Mouse (Mus musculus) embryonic fibroblast, embryonic 13.5 days (primary cell): ENCODE data around the gene Elk4. TPM values are rescaled to one million over a fixed set of nuclear protein-coding genes. Genes with fewer than 3 reads are reported as not detected.
A peak's percentile ranks its signal among the peaks of the same experiment; 100 is the strongest.

ENCODE experiments used
- H3K27ac ChIP-seq: 2 replicates; pipeline ENCODE4 v1.5.1; 2012; ENCODE audit warnings: low read length, control low read depth, inconsistent platforms; ENCODE audit not compliant: insufficient read depth
- H3K4me1 ChIP-seq: 2 replicates; pipeline ENCODE4 v1.6.1; 2011; ENCODE audit warnings: low read length; ENCODE audit not compliant: control insufficient read depth, insufficient read depth
- H3K4me3 ChIP-seq: 2 replicates; pipeline ENCODE4 v1.5.1; 2011; ENCODE audit warnings: mild to moderate bottlenecking, control low read depth, low read length; ENCODE audit not compliant: insufficient read depth
- CTCF ChIP-seq: IDR thresholded peaks from 2 replicates; pipeline ENCODE4 v1.5.1; 2011; ENCODE audit warnings: mild to moderate bottlenecking, control low read depth, low read length, moderate library complexity, borderline replicate concordance; ENCODE audit not compliant: insufficient read depth
- POLR2A ChIP-seq: IDR thresholded peaks from 2 replicates; pipeline ENCODE4 v1.6.1; 2011; ENCODE audit warnings: low read depth, mild to moderate bottlenecking, control low read depth, low read length, moderate library complexity
- polyA plus RNA-seq: library from polyadenylated mRNA; stranded (reverse); fragments of >200 nt; gene quantifications from 2 replicates; pipeline ENCODE4 v1.2.4, GENCODE M21; 2011; ENCODE audit warnings: low read depth; ENCODE audit not compliant: missing spikeins, insufficient read length

The Elk4 gene
- polyA plus RNA-seq, 1 experiment = 109 TPM

GRCm38 (mm10) chr1:132011785-132012184, 4.4 kb downstream of the Elk4 start:
- no peak overlapping the region for H3K27ac ChIP-seq
- peaks cover 3% of the 10 kb centered on the region; the same call in 1 of the 2 replicates for H3K4me1 ChIP-seq
- H3K4me3 ChIP-seq = no peak overlapping the region
- no peak for TF ChIP-seq POLR2A
- no peak for TF ChIP-seq CTCF

GRCm38 (mm10) chr1:132012861-132013260, 5.5 kb downstream of the Elk4 start:
- no peak for TF ChIP-seq POLR2A
- TF ChIP-seq CTCF = no peak
- Histone ChIP-seq H3K27ac (no peak overlapping the region), H3K4me1 (peaks cover 2% of the 10 kb centered on the region; the same call in 1 of the 2 replicates), H3K4me3 (no peak overlapping the region)

- Histone ChIP-seq H3K27ac (no peak overlapping the region), H3K4me3 (no peak overlapping the region), H3K4me1 (no peaks in the 10 kb centered on the region; the same call in 1 of the 2 replicates)
- TF ChIP-seq CTCF (no peak), POLR2A (no peak)
These were observed 7.4 kb downstream of the Elk4 start for GRCm38 (mm10) chr1:132014800-132015199.

- Histone ChIP-seq H3K4me3 (no peak overlapping the region), H3K27ac (no peak overlapping the region), H3K4me1 (no peaks in the 10 kb centered on the region)
- TF ChIP-seq POLR2A (no peak), CTCF (no peak)
These were observed 9.3 kb downstream of the Elk4 start for GRCm38 (mm10) chr1:132016691-132017090.

- TF ChIP-seq POLR2A = no peak
- no peak for TF ChIP-seq CTCF
- H3K4me1 ChIP-seq = no peaks in the 10 kb centered on the region
- H3K27ac ChIP-seq = no peak overlapping the region
- no peak overlapping the region for H3K4me3 ChIP-seq
These were observed 12.5 kb downstream of the Elk4 start for GRCm38 (mm10) chr1:132019876-132020275.

GRCm38 (mm10) chr1:132022107-132022506, 14.7 kb downstream of the Elk4 start:
- H3K27ac ChIP-seq = no peak overlapping the region
- TF ChIP-seq POLR2A (no peak), CTCF (no peak)
- no peak overlapping the region for H3K4me3 ChIP-seq
- no peaks in the 10 kb centered on the region for H3K4me1 ChIP-seq

- Histone ChIP-seq H3K27ac (no peak overlapping the region), H3K4me3 (no peak overlapping the region), H3K4me1 (no peaks in the 10 kb centered on the region)
- TF ChIP-seq CTCF = no peak
- no peak for TF ChIP-seq POLR2A
These were observed 19.7 kb downstream of the Elk4 start for GRCm38 (mm10) chr1:132026925-132027646.

GRCm38 (mm10) chr1:132027978-132028377, 20.6 kb downstream of the Elk4 start:
- Histone ChIP-seq H3K4me1 (no peaks in the 10 kb centered on the region), H3K27ac (no peak overlapping the region), H3K4me3 (no peak overlapping the region)
- TF ChIP-seq CTCF (no peak), POLR2A (no peak)

GRCm38 (mm10) chr1:132028413-132028812, 21.0 kb downstream of the Elk4 start:
- Histone ChIP-seq H3K4me1 (no peaks in the 10 kb centered on the region), H3K4me3 (no peak overlapping the region), H3K27ac (no peak overlapping the region)
- TF ChIP-seq POLR2A = no peak
- no peak for TF ChIP-seq CTCF

- Histone ChIP-seq H3K4me3 (no peak overlapping the region), H3K27ac (no peak overlapping the region), H3K4me1 (no peaks in the 10 kb centered on the region)
- TF ChIP-seq POLR2A (no peak), CTCF (peak; percentile 27; the same call in 1 of the 2 replicates)
These were observed 23.2 kb downstream of the Elk4 start for GRCm38 (mm10) chr1:132030574-132030973.

- H3K4me1 ChIP-seq = no peaks in the 10 kb centered on the region
- H3K27ac ChIP-seq = no peak overlapping the region
- H3K4me3 ChIP-seq = no peak overlapping the region
- TF ChIP-seq CTCF (no peak), POLR2A (no peak)
These were observed 24.8 kb downstream of the Elk4 start for GRCm38 (mm10) chr1:132032172-132032571.
